Mouse (Mus musculus) left cerebral cortex, postnatal 10 days (tissue): Measurements from ENCODE around the gene Selenos. TPM values are rescaled to one million over a fixed set of nuclear protein-coding genes. Genes with fewer than 3 reads are reported as not detected.
A peak's percentile ranks its signal among the peaks of the same experiment; 100 is the strongest.
"Not testable (repeated sequence)": the region's sequence is repeated elsewhere in the genome, so short reads cannot be mapped to it uniquely, and the experiment has no call there.

Source experiments
- DNase-seq, 2 experiments: peaks; one replicate each; pipeline ENCODE4 v3.0.0; 2021 to 2022; ENCODE audit warnings: low spot score in 2 of 2, mixed read lengths in 1 of 2; ENCODE audit errors: extremely low spot score in 1 of 2
- intact Hi-C: fragments of 180-260 bp; cut with DNase I; formaldehyde crosslinking; loops from one replicate; pipeline ENCODE4 v1.15.1; 2025
- total RNA-seq, 2 experiments: library from RNA; stranded (reverse); gene quantifications; 2 replicates each; pipeline ENCODE4 v1.2.3; 2021

Gene Selenos
- 10 to 100 TPM; 50.4 to 50.9 TPM for total RNA-seq

DNA sequence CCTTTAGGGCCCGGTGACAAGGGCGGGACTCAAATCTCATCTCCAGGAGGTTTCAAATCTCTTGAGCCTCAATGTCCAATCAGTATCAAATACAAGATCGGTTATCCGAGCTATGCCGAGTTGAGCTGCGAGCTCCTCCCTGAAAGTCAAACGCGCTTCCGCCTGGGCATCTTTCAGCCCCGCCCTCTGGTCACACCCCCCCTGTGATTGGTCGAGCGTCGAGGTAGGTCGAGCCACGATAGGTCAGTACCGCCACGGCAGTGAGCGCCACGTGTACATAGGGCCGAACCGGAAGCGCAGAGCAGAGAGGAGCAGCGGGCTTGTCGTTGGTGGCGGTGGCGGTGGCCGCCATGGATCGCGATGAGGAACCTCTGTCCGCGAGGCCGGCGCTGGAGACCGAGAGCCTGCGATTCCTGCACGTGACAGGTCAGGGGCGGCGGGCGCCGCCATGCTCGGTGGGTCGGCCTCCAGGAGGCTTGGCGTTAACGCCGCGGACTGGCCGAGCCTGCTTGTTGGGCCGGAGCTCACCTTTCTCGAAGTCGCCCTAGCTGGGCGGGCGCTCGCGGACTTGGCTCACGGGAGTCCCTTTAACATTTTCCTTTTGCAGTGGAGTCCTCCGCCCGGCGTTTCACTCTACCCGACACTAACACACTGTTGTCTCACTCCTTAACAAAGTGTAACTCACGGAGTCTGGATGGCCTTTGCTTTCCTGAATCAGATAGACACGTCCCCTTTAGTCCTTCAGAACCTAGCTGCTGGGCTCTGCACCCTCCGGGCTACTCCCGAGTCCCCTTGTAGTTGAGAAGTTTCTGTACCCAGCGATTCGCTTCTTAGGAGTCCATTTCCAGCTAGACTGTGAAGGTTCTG is at the start of gene Selenos:
Gene Selenos, plus strand, starts transcription at position 286 of the 867 bp plus-strand sequence.
- intact Hi-C loops, result no loop called here
- peak; percentile 96 to 97 for DNase-seq

GRCm38 (mm10) chr7:66036809-66037208 is 42.6 kb upstream of the Selenos start:
- DNase-seq, result no peak
- intact Hi-C loops, result no loop called here

DNA sequence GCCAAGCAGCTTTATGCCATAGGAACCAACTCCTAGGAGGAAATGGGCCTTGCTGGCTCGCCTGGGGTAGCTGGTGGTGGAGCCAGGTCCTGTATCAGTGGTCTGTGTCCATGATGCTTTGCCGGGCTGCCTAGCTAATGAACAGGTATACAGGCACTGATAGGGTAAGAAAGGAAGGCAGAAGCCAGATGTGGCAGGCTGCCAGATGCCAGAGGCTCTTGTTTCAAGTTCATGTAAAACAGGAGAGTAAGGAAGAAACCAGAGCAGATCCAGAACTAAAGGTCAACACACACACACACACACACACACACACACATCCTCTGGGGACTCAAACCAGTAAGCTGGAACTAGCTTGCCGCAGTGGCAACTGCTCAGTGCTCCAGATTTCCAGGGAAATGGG is 41.2 kb upstream of the Selenos start:
- intact Hi-C loops, result no loop called here
- no peak for DNase-seq

DNA sequence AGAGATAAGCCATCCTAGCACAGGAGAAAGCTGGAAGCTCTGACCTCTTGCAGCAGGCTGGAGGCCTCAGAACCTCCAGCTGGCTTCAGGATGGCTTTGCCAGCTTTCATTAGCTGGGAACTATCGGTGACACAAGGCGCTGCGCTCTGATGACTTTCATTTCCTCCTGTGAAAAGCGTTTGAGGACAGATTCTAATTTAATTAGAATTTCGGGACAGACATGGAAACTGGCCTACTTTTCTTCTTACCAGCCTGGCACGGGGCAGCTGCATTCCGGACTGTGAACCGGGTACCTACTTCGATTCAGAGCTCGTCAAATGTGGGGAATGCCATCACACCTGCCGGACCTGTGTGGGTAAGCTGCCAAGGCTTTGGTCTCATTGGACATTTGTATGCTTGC is 40.7 kb upstream of the Selenos start:
- intact Hi-C loops, result no loop called here
- no peak for DNase-seq

DNA sequence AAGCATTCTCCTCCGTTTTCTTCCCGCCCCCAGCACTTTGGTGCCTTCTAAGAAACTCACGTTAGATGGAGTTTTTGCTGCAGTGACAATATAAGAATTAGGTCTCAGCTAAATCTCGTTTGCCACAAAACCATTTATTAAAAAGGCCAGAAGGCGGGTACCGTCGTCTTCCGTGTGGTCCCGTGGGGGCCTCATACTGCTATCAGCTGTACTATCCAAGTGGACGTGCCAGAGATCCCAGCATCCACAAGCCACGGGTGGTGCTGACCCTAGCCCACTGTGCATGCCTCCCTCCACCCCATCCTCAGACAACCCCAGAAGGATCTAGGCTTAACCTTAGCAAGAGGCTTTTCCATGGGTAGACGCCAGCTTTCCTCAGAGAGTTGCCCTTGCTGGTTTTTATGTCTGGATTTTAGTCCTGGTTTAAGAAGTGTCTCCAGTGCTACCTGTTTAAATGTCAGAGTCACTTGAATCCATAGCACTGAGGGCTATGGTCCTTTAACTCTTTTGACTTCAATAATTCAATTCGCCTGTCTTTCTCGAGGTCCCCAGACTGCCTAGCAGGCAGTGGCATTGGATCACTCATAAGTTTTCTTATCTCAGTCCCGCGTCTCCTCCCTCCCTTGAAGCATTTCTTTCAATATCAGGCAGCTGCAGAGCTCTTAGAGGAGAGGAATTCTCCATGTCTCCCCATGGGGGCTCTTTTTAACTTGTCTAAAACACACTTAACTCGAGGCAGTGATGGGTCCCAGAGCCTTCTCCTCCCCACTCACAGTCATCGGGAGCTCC is 39.2 kb upstream of the Selenos start:
- no peak for DNase-seq
- intact Hi-C loops, result no loop called here

- intact Hi-C loops, result no loop called here
- DNase-seq, result no peak
These were observed 35.6 kb upstream of the Selenos start, which contains the start of gene Gm45213 for GRCm38 (mm10) chr7:66043552-66044459. TSS of gene Gm45213 (plus strand) at chr7:66043602.

DNA sequence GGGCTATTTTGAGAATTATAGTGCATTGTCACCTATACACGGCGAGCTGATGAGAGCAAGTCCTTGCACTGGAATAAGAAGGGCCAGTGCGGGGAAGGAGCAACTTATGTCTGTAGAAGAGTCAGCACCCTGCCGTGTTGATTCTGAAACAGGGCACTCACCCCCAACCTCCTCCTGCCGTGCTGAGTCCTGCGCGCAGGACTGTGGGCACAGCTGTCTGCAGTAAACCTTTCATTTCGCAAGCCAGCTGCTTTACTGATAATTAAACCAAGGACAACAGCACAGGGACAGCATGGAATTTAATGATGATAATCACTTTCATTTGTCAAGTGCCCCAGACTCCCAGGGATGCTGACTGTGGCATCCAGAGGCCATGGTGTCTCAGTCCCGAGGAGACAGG is 34.8 kb upstream of the Selenos start:
- intact Hi-C loops, result no loop called here
- DNase-seq, result no peak

DNA sequence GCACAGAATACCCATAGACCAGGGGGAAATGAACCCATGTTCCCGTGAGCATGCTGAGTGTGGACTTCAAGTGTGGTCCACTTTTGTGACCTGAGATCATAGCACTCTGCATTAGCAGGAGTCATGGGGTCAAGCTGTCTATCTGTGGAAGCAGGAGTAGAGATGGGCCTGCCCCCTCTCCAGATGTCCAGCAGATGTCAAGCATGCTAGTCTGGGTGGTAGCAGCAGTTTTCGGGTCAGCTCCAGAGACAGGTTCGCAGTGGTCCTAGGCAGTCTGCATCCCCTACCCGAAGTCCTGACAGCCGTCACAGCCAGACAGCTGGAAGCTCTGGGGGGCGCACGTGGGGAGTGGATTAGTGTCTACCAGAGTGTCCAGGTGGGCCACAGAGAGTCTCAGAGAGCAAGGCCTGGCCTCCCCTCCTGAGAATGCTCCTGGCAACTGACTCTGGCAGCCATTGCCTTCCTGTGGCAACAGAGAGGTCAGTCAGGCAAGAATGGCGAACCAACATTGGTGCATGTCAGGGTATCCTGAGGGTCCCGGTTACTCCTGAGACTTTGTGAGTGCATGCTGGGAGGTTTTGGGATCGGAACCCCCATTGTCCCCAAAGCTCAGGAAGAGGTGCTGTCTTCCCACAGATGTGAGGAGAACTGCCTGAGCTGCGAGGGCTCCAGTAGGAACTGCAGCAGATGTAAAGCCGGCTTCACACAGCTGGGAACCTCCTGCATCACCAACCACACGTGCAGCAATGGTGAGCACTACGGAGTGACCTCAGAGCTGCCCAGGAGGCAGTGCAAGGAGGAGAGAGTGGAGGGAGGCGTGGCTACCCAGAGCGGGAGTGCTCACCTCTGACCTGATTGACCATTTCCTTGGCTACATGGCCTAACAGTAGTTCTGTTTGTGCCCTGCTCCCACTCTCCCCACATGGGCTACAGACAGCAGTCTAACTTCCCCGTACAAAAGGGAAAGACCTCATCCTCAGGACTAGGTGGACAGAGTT is 32.2 kb upstream of the Selenos start:
- no peak for DNase-seq
- intact Hi-C loops, result no loop called here

GRCm38 (mm10) chr7:66047975-66048374 is 31.5 kb upstream of the Selenos start:
- intact Hi-C loops, result no loop called here
- DNase-seq, result no peak

GRCm38 (mm10) chr7:66048446-66049230 is 30.8 kb upstream of the Selenos start:
- DNase-seq, result no peak
- intact Hi-C loops, result no loop called here

GRCm38 (mm10) chr7:66053946-66054483 is 25.4 kb upstream of the Selenos start:
- DNase-seq, result no peak
- intact Hi-C loops, result loop anchor here (10.0 kb wide), 1 partner anchor 319 kb away; no protein-coding TSS in a partner anchor

DNA sequence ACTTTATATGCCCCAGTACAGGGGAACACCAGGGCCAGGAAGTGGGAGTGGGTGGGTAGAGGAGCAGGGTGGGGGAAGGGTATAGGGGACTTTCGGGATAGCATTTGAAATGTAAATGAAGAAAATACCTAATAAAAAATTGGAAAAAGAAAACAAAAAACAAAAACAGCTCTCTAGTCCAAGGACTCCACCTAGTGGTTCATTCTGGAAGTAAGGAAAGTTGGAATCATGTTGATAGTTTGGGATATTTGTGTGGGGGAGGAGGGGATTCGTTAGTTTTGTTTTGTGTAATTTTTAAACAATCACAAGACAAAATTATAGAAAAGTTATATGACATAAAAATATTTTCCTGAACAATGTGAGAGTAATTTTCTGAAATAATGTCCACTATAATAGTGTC is 24.1 kb upstream of the Selenos start:
- intact Hi-C loops, result loop anchor here (10.0 kb wide), 1 partner anchor 321 kb away; no protein-coding TSS in a partner anchor
- DNase-seq, result not testable (repeated sequence)

DNA sequence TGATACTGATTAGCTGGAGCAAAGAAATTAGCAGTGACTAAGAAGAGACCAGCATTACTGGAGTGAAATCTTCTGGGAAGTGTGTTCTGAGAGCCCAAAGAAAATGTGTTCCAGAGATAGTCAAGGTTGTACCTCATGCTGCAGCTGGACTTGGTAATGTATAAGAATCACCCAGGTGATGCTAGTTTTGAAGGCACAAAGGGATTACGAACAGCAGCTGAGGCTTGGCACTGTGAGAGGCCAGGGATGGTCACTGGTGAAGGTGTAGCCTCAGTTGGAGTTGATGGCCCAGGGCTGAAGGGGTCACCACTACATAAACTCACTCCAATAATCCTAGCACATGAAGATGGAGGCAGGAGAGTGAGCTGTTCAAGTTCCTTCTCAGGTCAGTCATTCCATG is 20.7 kb upstream of the Selenos start, which contains the start of gene Snrpa1:
Gene Snrpa1, plus strand, starts transcription at position 301 of the 400 bp plus-strand sequence.
- DNase-seq, result no peak
- intact Hi-C loops, result loop anchor here (10.0 kb wide), 1 partner anchor 324 kb away; no protein-coding TSS in a partner anchor

- intact Hi-C loops, result loop anchor here (5.0 to 10.0 kb wide), 2 partner anchors 368 to 756 kb away; partner anchors contain the start of gene Tm2d3
- DNase-seq, result peak; percentile 80 to 91
These were observed 19.1 kb upstream of the Selenos start for GRCm38 (mm10) chr7:66060066-66060956.

DNA sequence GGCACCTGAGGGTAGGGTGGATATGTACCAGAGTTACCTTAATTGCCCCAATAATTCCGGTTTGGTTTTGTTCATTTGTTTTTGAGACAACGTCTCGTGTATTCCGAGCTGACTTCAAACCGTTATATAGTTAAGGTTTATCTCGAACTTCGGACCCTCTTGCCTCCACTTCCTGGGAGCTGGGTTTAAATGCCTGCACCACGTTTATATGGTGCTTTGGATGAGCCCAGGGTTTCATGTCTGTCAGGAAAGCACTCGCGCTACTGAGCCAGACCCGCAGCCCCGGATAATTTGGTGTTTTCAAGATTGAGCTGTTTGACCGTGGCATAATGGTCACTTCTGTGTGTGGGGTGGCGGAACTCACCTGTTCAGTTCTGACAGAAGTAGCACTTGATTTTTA is 18.4 kb upstream of the Selenos start:
- no peak for DNase-seq
- intact Hi-C loops, result loop anchor here (5.0 to 10.0 kb wide), 2 partner anchors 369 to 756 kb away; partner anchors contain the start of gene Tm2d3
